9 mouse cellular contexts compared by ENCODE assay signal in the genomic region with DNA sequence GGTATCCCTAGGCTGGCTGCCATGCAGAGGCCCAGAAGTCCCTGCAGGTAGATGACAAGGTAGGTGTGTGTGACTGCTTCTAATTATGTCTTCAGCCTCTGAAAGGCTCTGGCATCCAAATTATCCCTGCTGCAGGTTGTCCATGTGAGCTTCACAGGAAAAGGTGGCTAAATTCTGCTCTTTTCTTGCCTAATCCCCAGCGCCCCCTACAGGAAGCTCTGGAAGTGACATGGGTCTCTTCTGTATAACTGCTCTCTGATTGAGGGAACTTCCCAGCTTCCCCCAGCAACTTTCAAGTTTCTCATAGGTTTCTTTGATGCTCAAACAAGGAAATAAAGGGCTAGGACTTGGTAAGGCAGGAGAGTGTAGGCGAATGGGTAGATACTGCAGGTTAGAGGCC. TPM values are rescaled to one million over a fixed set of nuclear protein-coding genes. Genes with fewer than 3 reads are reported as not detected.
DNase-seq lines count a peak whose midpoint lies in the region; ATAC-seq and TF ChIP-seq lines count a peak whose summit lies in the region.
"Had no signal": no experiment of that assay in that cellular context is flagged by ENCODE, and none has a peak within 500 bp of the region (broad histone marks: within the 10 kb centered on the region; RNA-seq: fewer than 3 reads in every experiment).

No protein-coding gene starts in this region.

- no peak overlapping the region for H3K4me3 ChIP-seq in heart, adult 2 months
- no peak overlapping the region for H3K4me3 ChIP-seq in embryonic facial prominence, embryonic 11.5 days (ENCODE audit: low read depth, low read length)
- H3K4me3 ChIP-seq: liver, embryonic 15.5 days had no signal

- H3K79me2 ChIP-seq in heart, adult 2 months (replicated peaks; ENCODE audit: control insufficient read depth, insufficient read depth, low read length): peaks cover 5% of the 10 kb centered on the region

- TF ChIP-seq EP300 in heart, adult 2 months (IDR thresholded peaks at IDR 0.05; ENCODE audit: insufficient read depth, low read depth, low read length): no peak

- WGBS in heart, adult 2 months: 39% methylated on average over 2 of the region's 2 CpGs
- WGBS in embryonic facial prominence, embryonic 11.5 days: 41% methylated on average over 2 of the region's 2 CpGs

- H3K27me3 ChIP-seq in heart, adult 2 months (ENCODE audit: control insufficient read depth, insufficient read depth, low read length): no peaks in the 10 kb centered on the region
- H3K27me3 ChIP-seq in embryonic facial prominence, embryonic 11.5 days (ENCODE audit: control insufficient read depth, insufficient read depth, low read length): no peaks in the 10 kb centered on the region
- H3K27me3 ChIP-seq: liver, embryonic 15.5 days had no signal

- intact Hi-C loops in heart, adult 2 months (cut with DNase I): loop anchor here (1.0 kb wide), 1 partner anchor 74 kb away; no protein-coding TSS in a partner anchor
- intact Hi-C loops in heart, postnatal 25 days (cut with DNase I): loop anchor here (2.0 kb wide), 1 partner anchor 74 kb away; no protein-coding TSS in a partner anchor

- ATAC-seq in embryonic facial prominence, embryonic 11.5 days (replicated peaks; ENCODE audit: insufficient number of reproducible peaks, low FRiP score, low TSS enrichment, low read depth): no peak

- TF ChIP-seq POLR2A in heart, adult 2 months (IDR thresholded peaks at IDR 0.05; ENCODE audit: insufficient read depth, low read depth, low read length): no peak

- no peak overlapping the region for H3K4me2 ChIP-seq in embryonic facial prominence, embryonic 11.5 days (ENCODE audit: low read depth, low read length)
- H3K4me2 ChIP-seq: liver, embryonic 15.5 days had no signal

- no peaks in the 10 kb centered on the region for H3K9me3 ChIP-seq in embryonic facial prominence, embryonic 11.5 days (replicated peaks; ENCODE audit: control insufficient read depth, low read length)
- H3K9me3 ChIP-seq: liver, embryonic 15.5 days had no signal

- H3K4me1 ChIP-seq in heart, adult 2 months (ENCODE audit: control insufficient read depth, insufficient read depth, low read length): no peaks in the 10 kb centered on the region
- no peaks in the 10 kb centered on the region for H3K4me1 ChIP-seq in embryonic facial prominence, embryonic 11.5 days (ENCODE audit: control insufficient read depth, insufficient read depth, low read length)
- H3K4me1 ChIP-seq: liver, embryonic 15.5 days had no signal

- peak in 1 of 2 experiments; percentile 72 for DNase-seq in heart, adult 2 months
- no peak for DNase-seq in heart, postnatal 25 days (ENCODE audit: low spot score)
- DNase-seq in CD4-positive, CD25-positive, alpha-beta regulatory T cell, adult 2 months (ENCODE audit: low read depth, low spot score): peak; percentile 83
- peak; percentile 70 to 83 for DNase-seq in adrenal gland, postnatal 36 days
- DNase-seq in embryonic facial prominence, embryonic 11.5 days (ENCODE audit: low spot score): peak; percentile 74
- DNase-seq in kidney, postnatal 36 days: peak; percentile 71 to 90
- DNase-seq in lung, postnatal 14 days: peak; percentile 88
- peak; percentile 21 to 69 for DNase-seq in spleen, adult 18-20 months

- TF ChIP-seq CTCF in heart, adult 2 months (IDR thresholded peaks at IDR 0.05): peak; percentile 88

- H3K36me3 ChIP-seq in heart, adult 2 months (ENCODE audit: control insufficient read depth, insufficient read depth, low read length): peaks cover 4% of the 10 kb centered on the region; the same call in 1 of the 2 replicates
- peaks cover 9% of the 10 kb centered on the region for H3K36me3 ChIP-seq in embryonic facial prominence, embryonic 11.5 days (replicated peaks; ENCODE audit: control insufficient read depth, insufficient read depth, low read depth, low read length)

- no peak overlapping the region for H3K27ac ChIP-seq in heart, adult 2 months
- H3K27ac ChIP-seq in embryonic facial prominence, embryonic 11.5 days (replicated peaks; ENCODE audit: low read depth, low read length): no peak overlapping the region
- H3K27ac ChIP-seq: liver, embryonic 15.5 days had no signal

- H3K9ac ChIP-seq in heart, adult 2 months (ENCODE audit: low read depth, low read length): no peak overlapping the region
- no peak overlapping the region for H3K9ac ChIP-seq in embryonic facial prominence, embryonic 11.5 days (replicated peaks; ENCODE audit: low read length)
- H3K9ac ChIP-seq: liver, embryonic 15.5 days had no signal

RNA-seq across cellular contexts. Expression of a gene that starts 21.1 kb away (rescaled TPM):
- total RNA-seq in heart, adult 2 months (2021): 1 to 10 TPM; 5.9 to 8.1 TPM
- polyA plus RNA-seq in heart, adult 2 months (2012; rRNA removed): 7.2 and 10.2 TPM in 2 replicates
- total RNA-seq in heart, postnatal 25 days (2021): 1 to 10 TPM; 6.7 to 7.0 TPM
- total RNA-seq in adrenal gland, postnatal 36 days (2021): 10 to 100 TPM; 23.5 to 24.9 TPM
- 60.3 and 63.5 TPM in 2 replicates for polyA plus RNA-seq in embryonic facial prominence, embryonic 11.5 days (2014; fragmentation: Nextera tagmentation; extraction: Ambion mirVana)

RNA-seq across cellular contexts. Expression of a gene that starts 31.6 kb away (rescaled TPM):
- total RNA-seq in heart, adult 2 months (2021): 10 to 100 TPM; 66.1 to 92.7 TPM
- 85.7 and 111 TPM in 2 replicates for polyA plus RNA-seq in heart, adult 2 months (2012; rRNA removed)
- total RNA-seq in heart, postnatal 25 days (2021): 10 to 100 TPM; 73.5 to 87.5 TPM
- total RNA-seq in adrenal gland, postnatal 36 days (2021): 10 to 100 TPM; 12.4 to 16.0 TPM
- polyA plus RNA-seq in embryonic facial prominence, embryonic 11.5 days (2014; fragmentation: Nextera tagmentation; extraction: Ambion mirVana): 5.5 and 8.4 TPM in 2 replicates

RNA-seq across cellular contexts. Expression of a gene that starts 32.8 kb away (rescaled TPM):
- 1,000 to 10,000 TPM; 1,810 to 2,215 TPM for total RNA-seq in heart, adult 2 months (2021)
- 2,076 and 2,628 TPM in 2 replicates for polyA plus RNA-seq in heart, adult 2 months (2012; rRNA removed)
- total RNA-seq in heart, postnatal 25 days (2021): 1,000 to 10,000 TPM; 2,060 to 2,092 TPM
- 100 to 1,000 TPM; 823 to 866 TPM for total RNA-seq in adrenal gland, postnatal 36 days (2021)
- 144 and 153 TPM in 2 replicates for polyA plus RNA-seq in embryonic facial prominence, embryonic 11.5 days (2014; fragmentation: Nextera tagmentation; extraction: Ambion mirVana)

RNA-seq across cellular contexts. Expression of a gene that starts 33.2 kb away (rescaled TPM):
- total RNA-seq in heart, adult 2 months (2021): 10 to 100 TPM; 30.2 to 36.5 TPM
- polyA plus RNA-seq in heart, adult 2 months (2012; rRNA removed): 30.2 and 39.1 TPM in 2 replicates
- total RNA-seq in heart, postnatal 25 days (2021): 10 to 100 TPM; 29.7 to 38.0 TPM
- total RNA-seq in adrenal gland, postnatal 36 days (2021): 10 to 100 TPM; 57.8 to 59.2 TPM
- 194 and 213 TPM in 2 replicates for polyA plus RNA-seq in embryonic facial prominence, embryonic 11.5 days (2014; fragmentation: Nextera tagmentation; extraction: Ambion mirVana)

RNA-seq across cellular contexts. Expression of a gene that starts 46.3 kb away (rescaled TPM):
- total RNA-seq in heart, adult 2 months (2021): 100 to 1,000 TPM; 101 to 114 TPM
- polyA plus RNA-seq in heart, adult 2 months (2012; rRNA removed): 39.4 and 49.7 TPM in 2 replicates
- 10 to 100 TPM; 66.9 to 95.5 TPM for total RNA-seq in heart, postnatal 25 days (2021)
- 100 to 1,000 TPM; 103 to 125 TPM for total RNA-seq in adrenal gland, postnatal 36 days (2021)
- 10.7 and 11.1 TPM in 2 replicates for polyA plus RNA-seq in embryonic facial prominence, embryonic 11.5 days (2014; fragmentation: Nextera tagmentation; extraction: Ambion mirVana)
